Mouse (Mus musculus): ENCODE results near the gene Inppl1. TPM values are rescaled to one million over a fixed set of nuclear protein-coding genes. Genes with fewer than 3 reads are reported as not detected.

The Inppl1 gene
- polyA plus RNA-seq, 1 experiment from 2014 or later = 54.7 TPM

DNA sequence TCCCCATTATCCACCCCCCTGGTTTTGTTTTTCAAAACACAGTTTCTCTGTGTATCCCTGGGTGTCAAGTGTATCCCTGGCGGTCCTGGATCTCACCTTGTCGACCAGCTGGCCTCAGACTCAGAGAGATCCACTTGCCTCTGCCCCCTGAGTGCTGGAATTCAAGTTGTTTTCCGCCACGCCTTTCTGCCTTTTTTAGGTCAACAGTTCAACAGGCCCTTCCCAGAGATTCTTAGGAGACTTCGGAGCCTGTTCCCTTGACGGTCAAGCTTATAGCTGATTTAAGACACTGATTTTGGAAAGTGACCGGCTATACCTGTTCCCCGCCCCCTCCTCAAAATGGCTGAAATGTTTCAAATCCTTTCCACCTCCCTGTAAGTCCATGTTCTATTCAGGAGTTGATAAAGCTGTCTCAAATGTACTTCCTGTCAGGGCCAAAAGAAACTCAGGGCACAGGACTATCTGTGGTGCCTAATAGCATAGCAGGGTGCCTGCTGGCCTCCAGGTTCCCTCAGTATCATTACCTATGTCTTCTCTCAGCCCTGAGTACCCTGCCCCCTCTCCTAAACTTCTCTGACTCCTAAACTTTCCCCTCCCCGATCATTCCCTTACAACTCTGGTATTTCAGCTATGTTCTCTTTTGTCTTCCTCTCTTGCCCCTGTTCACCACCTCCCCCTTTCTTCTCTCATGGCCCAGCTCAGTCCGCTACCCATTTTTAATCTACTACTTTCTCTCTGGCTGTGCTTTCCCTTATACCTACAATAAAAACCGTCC is 28.6 kb upstream of the Inppl1 start:
- WGBS = 73% methylated on average over 11 of the region's 11 CpGs
- H3K27me3 ChIP-seq = no peaks in the 10 kb centered on the region
- no peak overlapping the region for H3K27ac ChIP-seq
- H3K9me3 ChIP-seq = no peaks in the 10 kb centered on the region
- H3K9ac ChIP-seq = no peak overlapping the region
- no peaks in the 10 kb centered on the region for H3K4me1 ChIP-seq
- no peaks in the 10 kb centered on the region for H3K36me3 ChIP-seq
- H3K4me2 ChIP-seq = no peak overlapping the region
- no peak overlapping the region for H3K4me3 ChIP-seq
- no peak for ATAC-seq (ENCODE audit: borderline replicate concordance, extremely low read depth, low FRiP score, low TSS enrichment)

DNA sequence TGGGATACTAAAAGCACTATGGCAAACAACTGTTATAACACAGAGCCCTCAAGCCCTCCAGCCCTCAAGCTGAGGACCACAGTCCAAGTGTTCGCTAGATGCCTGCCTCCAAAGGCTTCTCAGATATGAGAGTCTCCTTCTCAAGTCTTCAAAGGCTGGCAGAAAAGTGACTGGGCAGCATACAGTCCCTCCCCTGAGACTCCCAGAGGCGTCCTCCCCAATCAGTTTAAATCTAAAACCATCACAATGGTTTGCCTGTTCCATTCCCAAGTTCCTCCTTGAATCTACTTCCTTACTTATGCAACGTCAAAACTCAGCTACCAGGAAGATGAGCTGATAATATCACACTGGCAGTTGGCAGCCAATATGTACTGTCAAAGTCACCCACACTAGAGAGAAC is 25.4 kb upstream of the Inppl1 start, which contains the start of gene Anapc15:
TSS of gene Anapc15 (plus strand) at position 301 of the 400 bp plus-strand sequence.
- H3K4me3 ChIP-seq = no peak within 1 kb of the TSS
- H3K9ac ChIP-seq = no peak within 1 kb of the TSS
- no peak within 1 kb of the TSS for H3K27ac ChIP-seq
- H3K4me1 ChIP-seq = no peaks in the 10 kb centered on the region
- no peak within 1 kb of the TSS for H3K4me2 ChIP-seq
- H3K27me3 ChIP-seq = no peaks in the 10 kb centered on the region
- H3K9me3 ChIP-seq = no peaks in the 10 kb centered on the region
- ATAC-seq (ENCODE audit: borderline replicate concordance, extremely low read depth, low FRiP score, low TSS enrichment) = no peak
- no peaks in the 10 kb centered on the region for H3K36me3 ChIP-seq
- WGBS = 57% methylated on average over 3 of the region's 3 CpGs

DNA sequence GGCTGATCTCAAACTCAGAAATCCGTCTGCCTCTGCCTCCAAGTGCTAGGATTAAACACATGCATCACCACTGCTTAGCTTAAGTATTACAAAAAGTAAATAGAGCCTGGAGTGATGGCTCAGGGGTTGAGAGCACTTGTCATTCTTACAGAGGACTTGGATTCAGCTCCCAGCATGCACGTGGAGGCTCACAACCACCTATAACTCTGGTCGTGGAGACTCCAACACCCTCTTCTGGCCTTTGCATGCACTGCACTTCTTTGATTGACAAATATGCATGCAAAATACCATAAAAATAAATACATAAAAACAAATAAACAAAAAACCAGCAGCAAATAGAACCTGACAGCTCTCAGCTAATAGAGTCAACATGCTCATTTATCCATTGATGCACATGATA is 24.3 kb upstream of the Inppl1 start:
- no peak overlapping the region for H3K9ac ChIP-seq
- 48% methylated on average over 3 of the region's 3 CpGs for WGBS
- H3K27ac ChIP-seq = no peak overlapping the region
- no peaks in the 10 kb centered on the region for H3K4me1 ChIP-seq
- no peak overlapping the region for H3K4me2 ChIP-seq
- no peak overlapping the region for H3K4me3 ChIP-seq
- no peaks in the 10 kb centered on the region for H3K9me3 ChIP-seq
- H3K27me3 ChIP-seq = no peaks in the 10 kb centered on the region
- no peaks in the 10 kb centered on the region for H3K36me3 ChIP-seq
- no peak for ATAC-seq (ENCODE audit: borderline replicate concordance, extremely low read depth, low FRiP score, low TSS enrichment)

DNA sequence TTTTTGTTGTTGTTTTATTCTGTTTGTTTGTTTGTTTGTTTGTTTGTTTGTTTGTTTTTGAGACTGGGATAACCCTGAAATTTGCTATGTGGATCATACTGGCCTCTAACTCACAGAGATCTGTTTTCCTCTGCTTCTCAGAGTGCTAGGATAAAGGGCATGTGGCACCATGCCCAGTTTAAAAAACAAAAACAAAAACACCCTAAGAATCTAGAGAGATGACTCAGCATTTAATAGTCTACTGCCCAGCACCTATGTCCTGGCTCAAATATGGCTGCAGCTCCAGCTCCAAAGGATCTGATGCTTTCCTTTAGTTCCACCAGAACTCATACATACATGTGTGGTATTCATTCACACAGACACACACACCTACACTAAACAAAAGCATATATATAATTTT is 22.9 kb upstream of the Inppl1 start:
- no peaks in the 10 kb centered on the region for H3K4me1 ChIP-seq
- H3K9me3 ChIP-seq = no peaks in the 10 kb centered on the region
- H3K36me3 ChIP-seq = no peaks in the 10 kb centered on the region
- no peak for ATAC-seq (ENCODE audit: borderline replicate concordance, extremely low read depth, low FRiP score, low TSS enrichment)
- H3K27me3 ChIP-seq = no peaks in the 10 kb centered on the region
- no peak overlapping the region for H3K27ac ChIP-seq
- H3K4me2 ChIP-seq = no peak overlapping the region
- no peak overlapping the region for H3K9ac ChIP-seq
- H3K4me3 ChIP-seq = no peak overlapping the region

DNA sequence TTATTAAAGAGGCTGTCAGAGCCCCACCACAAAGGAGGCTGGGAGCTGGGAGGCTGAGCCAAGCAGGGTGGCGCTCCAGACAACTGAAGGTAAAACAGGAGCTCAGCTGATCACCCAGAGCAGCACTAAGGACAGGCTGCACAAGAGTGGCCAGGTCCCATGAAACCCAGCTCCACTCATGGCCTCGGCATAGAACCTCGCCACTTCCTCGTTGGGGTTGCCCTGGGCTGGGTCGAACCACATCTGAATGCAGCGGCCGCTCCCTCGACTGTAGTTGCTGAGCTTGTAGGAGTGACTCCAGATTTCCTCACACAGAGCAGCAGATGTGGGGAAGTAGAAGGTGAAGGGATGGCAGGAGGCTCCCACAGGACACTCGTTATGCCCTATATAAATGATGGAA is 20.3 kb upstream of the Inppl1 start:
- Histone ChIP-seq H3K4me1 (no peaks in the 10 kb centered on the region), H3K4me2 (no peak overlapping the region), H3K9ac (no peak overlapping the region), H3K27me3 (no peaks in the 10 kb centered on the region), H3K9me3 (no peaks in the 10 kb centered on the region), H3K36me3 (no peaks in the 10 kb centered on the region), H3K4me3 (no peak overlapping the region), H3K27ac (no peak overlapping the region)
- 70% methylated on average over 9 of the region's 9 CpGs for WGBS
- ATAC-seq (ENCODE audit: borderline replicate concordance, extremely low read depth, low FRiP score, low TSS enrichment) = no peak

DNA sequence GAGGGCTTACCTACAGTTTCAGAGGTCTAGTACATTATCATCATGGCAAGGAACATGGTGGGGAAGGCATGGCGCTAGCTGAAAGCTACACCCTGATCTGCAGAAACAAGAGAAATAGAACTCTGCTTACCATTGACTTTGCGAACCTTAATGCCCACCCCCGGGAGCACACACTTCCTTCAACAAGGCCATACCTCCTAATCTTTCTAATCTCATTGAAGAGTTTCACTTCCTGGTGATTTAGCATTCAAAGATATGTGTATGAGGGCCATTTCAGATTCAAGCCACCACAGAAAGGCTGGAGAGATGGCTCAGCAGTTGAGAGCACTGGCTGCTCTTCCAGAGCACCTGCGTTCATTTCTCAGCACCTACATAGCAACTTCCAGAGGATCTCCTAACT is 19.1 kb upstream of the Inppl1 start, which contains the start of gene Folr2:
TSS of gene Folr2 (minus strand) at position 101 of the 400 bp plus-strand sequence.
- Histone ChIP-seq H3K4me2 (no peak within 1 kb of the TSS), H3K36me3 (no peaks in the 10 kb centered on the region), H3K9me3 (no peaks in the 10 kb centered on the region), H3K4me3 (no peak within 1 kb of the TSS), H3K27ac (no peak within 1 kb of the TSS), H3K9ac (no peak within 1 kb of the TSS), H3K4me1 (no peaks in the 10 kb centered on the region), H3K27me3 (no peaks in the 10 kb centered on the region)
- ATAC-seq (ENCODE audit: borderline replicate concordance, extremely low read depth, low FRiP score, low TSS enrichment) = no peak
- 81% methylated on average over 4 of the region's 4 CpGs for WGBS

DNA sequence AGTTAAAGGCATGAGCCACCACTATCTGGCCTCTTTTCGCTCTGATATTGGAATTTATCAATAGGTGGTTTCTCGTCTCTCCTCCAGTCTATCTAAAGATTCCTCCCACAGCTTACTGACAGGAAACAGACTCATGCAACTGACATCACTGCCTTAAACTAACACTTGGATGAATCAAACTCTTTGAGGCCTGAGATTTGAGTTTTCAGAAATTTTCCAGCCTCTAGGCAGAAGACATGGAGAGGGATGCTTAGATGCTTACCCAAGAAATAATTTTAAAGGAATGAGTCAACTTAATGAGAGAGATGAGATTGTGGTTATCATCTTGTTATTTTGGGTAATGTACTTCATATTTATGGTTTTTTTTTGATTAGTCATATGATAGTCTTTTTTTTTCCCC is 15.8 kb upstream of the Inppl1 start:
- Histone ChIP-seq H3K9ac (no peak overlapping the region), H3K4me2 (no peak overlapping the region), H3K4me1 (no peaks in the 10 kb centered on the region), H3K4me3 (no peak overlapping the region), H3K9me3 (no peaks in the 10 kb centered on the region), H3K27ac (no peak overlapping the region), H3K36me3 (no peaks in the 10 kb centered on the region), H3K27me3 (no peaks in the 10 kb centered on the region)
- no peak for ATAC-seq (ENCODE audit: borderline replicate concordance, extremely low read depth, low FRiP score, low TSS enrichment)
- 66% methylated on average over 2 of the region's 2 CpGs for WGBS

DNA sequence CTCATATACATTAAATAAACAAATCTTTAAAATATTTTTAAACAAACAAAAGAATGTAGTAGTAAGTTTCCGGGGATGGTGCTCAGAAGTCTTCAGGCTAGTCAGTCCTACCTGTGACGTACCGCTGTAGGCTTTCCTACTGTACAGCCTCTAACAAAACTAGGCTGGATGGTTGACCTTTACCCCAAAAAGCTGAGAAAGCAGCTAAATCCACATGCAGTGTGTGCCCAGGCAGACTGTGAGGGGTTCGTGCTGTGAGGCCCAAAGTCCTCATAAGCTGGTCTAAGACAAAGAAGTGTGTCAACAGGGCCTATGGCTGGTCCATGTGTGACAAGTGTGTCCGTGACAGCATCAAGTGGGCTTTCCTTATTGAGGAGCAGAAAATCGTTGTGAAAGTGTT is 14.8 kb upstream of the Inppl1 start:
- no peak for ATAC-seq (ENCODE audit: borderline replicate concordance, extremely low read depth, low FRiP score, low TSS enrichment)
- no peak overlapping the region for H3K9ac ChIP-seq
- H3K36me3 ChIP-seq = no peaks in the 10 kb centered on the region
- H3K9me3 ChIP-seq = no peaks in the 10 kb centered on the region
- WGBS = 75% methylated on average over 6 of the region's 6 CpGs
- H3K4me3 ChIP-seq = no peak overlapping the region
- no peak overlapping the region for H3K4me2 ChIP-seq
- H3K27me3 ChIP-seq = no peaks in the 10 kb centered on the region
- H3K4me1 ChIP-seq = no peaks in the 10 kb centered on the region
- no peak overlapping the region for H3K27ac ChIP-seq

DNA sequence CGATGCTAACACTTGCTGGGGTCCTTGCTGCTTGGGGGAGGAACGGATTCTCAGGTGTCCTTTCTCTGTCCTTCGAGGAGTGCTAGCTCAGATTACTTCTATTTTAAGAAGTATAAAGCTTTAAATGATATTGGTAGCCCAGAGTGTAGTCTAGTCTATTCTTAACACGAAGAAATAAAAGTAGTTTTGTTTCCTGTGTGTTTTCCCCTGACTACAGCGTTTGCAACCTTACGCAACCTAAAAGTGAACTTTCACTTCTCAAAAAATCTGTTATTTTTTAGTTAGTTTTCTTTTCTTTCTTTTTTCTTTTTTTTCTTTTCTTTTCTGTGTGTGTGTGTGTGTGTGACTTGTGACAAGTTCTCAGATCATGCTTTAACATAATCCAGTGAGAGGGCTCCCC is 13.7 kb upstream of the Inppl1 start:
- 81% methylated on average over 6 of the region's 6 CpGs for WGBS
- ATAC-seq (ENCODE audit: borderline replicate concordance, extremely low read depth, low FRiP score, low TSS enrichment) = no peak
- H3K27ac ChIP-seq = no peak overlapping the region
- no peaks in the 10 kb centered on the region for H3K9me3 ChIP-seq
- H3K36me3 ChIP-seq = no peaks in the 10 kb centered on the region
- no peaks in the 10 kb centered on the region for H3K4me1 ChIP-seq
- no peak overlapping the region for H3K9ac ChIP-seq
- no peak overlapping the region for H3K4me3 ChIP-seq
- no peaks in the 10 kb centered on the region for H3K27me3 ChIP-seq
- no peak overlapping the region for H3K4me2 ChIP-seq

DNA sequence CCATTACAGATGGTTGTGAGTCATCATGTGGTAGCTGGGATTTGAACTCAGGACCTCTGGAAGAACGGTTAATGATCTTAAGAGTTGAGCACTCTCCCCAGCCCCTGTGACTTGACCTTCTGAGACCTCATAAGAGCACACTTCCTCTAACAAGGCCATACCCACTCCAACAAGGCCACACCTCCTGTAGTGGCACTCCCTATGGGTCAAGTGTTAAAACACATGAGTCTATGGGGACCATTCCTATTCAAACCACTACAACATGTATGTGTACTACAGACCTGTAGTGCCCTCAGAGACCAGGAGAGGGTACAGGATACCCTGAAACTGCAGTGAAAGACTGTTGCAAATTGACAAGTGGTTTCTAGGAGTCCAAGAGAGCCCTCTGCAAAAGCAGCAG is 9.9 kb upstream of the Inppl1 start:
- no peaks in the 10 kb centered on the region for H3K36me3 ChIP-seq
- no peak overlapping the region for H3K27ac ChIP-seq
- H3K4me1 ChIP-seq = no peaks in the 10 kb centered on the region
- H3K27me3 ChIP-seq = no peaks in the 10 kb centered on the region
- ATAC-seq (ENCODE audit: borderline replicate concordance, extremely low read depth, low FRiP score, low TSS enrichment) = no peak
- no peak overlapping the region for H3K4me2 ChIP-seq
- no peak overlapping the region for H3K9ac ChIP-seq
- WGBS = 81% methylated on average over 1 of the region's 1 CpGs
- H3K4me3 ChIP-seq = no peak overlapping the region
- H3K9me3 ChIP-seq = no peaks in the 10 kb centered on the region

DNA sequence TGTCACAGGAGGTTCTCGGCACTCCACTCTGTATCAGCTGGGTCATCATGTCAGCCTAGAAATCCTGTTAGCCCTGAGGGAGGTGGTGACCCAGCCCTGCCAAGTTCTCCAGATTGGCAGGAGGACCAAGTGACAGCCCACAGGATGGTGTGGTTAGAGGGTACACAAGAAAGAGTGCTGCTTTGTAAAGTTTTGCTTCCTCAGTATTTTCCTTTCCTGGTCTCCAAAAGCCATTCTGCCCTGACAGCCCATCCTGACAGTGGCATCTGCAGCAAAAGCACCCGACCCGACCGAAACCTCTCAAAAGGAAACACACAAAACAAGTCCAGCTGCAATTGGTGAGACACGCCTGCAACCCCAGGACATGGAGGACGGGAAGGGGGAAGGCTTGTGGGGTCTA is 6.2 kb upstream of the Inppl1 start:
- Histone ChIP-seq H3K4me3 (no peak overlapping the region), H3K36me3 (no peaks in the 10 kb centered on the region), H3K4me2 (no peak overlapping the region), H3K9me3 (no peaks in the 10 kb centered on the region), H3K27me3 (no peaks in the 10 kb centered on the region), H3K4me1 (no peaks in the 10 kb centered on the region), H3K27ac (no peak overlapping the region), H3K9ac (no peak overlapping the region)
- ATAC-seq (ENCODE audit: borderline replicate concordance, extremely low read depth, low FRiP score, low TSS enrichment) = no peak
- 52% methylated on average over 6 of the region's 6 CpGs for WGBS

DNA sequence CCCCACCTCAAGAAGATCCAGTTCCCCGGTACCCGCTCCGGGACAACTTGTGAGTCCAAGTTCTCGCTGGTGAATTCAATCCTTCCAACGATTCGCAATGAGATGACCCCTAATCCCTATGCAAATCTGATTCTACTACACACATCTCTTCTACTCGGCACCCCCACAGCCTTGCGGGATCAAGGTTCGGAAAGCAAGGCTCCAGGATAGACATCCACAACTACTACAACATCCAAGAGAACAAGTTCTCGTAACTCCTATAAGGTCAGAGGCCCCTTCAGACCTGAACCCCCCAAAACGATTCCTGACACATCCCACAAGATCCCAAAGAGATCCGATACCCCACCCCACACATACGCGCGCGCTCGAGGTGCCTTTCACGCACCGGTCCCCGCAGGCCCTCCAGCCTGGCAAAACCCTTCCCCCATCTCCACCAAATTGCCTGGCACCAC is 849 bp downstream of the Inppl1 start:
- Histone ChIP-seq H3K27me3 (no peaks in the 10 kb centered on the region), H3K9me3 (no peaks in the 10 kb centered on the region), H3K4me2 (peak overlapping the region; percentile 73), H3K4me1 (peaks cover 31% of the 10 kb centered on the region), H3K27ac (peak overlapping the region; percentile 98), H3K4me3 (peak overlapping the region; percentile 82), H3K36me3 (peaks cover 17% of the 10 kb centered on the region), H3K9ac (peak overlapping the region; percentile 92)
- WGBS = 0% methylated on average over 20 of the region's 20 CpGs
- ATAC-seq (ENCODE audit: borderline replicate concordance, extremely low read depth, low FRiP score, low TSS enrichment) = no peak; the same call in 1 of the 2 replicates
